In the genomic region with DNA sequence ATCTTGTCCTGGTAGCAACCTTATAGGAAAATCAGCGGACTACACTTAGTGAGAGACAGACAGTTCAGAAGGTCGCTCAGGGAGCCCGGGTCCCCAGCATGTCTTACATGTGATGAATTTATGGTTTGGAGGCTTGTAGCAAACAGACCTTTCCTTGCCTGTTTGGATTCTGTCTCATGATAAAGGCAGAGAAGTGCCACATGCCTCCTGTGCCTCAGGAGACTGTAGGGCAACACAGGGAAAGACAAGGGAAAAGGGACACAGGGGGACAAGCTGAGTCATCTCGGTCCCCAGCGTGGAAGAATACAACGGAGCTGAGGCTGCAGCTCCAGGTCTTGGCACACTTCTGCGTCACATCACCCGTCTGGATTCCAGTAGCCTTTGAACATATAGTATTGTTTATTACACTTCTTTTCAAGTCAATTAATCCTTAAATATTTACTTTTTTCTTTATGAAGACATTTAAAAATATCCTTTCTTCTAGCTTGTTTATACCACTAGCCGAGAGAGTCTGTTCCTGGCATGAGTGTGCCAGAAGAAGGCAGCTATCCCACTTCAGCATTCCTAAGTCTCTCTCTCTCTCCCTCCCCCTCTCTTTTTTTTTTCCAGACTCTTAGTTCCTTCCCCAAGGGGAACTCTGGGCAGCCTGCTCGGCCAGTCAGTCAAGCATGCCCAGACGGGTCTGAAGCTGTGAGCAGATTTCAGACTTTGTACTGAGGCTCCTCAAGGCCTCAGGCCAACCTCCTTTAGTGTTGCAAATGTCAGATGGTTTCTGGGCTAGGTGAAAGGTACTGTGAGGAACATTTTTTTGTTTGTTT, we compare ENCODE assay signal across 12 mouse cellular contexts.
DNase-seq lines count a peak whose midpoint lies in the region; ATAC-seq and TF ChIP-seq lines count a peak whose summit lies in the region.
"Had no signal": no experiment of that assay in that cellular context is flagged by ENCODE, and none has a peak within 500 bp of the region (broad histone marks: within the 10 kb centered on the region; RNA-seq: fewer than 3 reads in every experiment).

No protein-coding gene starts in this region.

- no peak overlapping the region; the same call in 1 of the 2 replicates for H3K4me2 ChIP-seq in intestine, postnatal 0 days (replicated peaks; ENCODE audit: low read depth)
- H3K4me2 ChIP-seq in lung, embryonic 16.5 days (ENCODE audit: low read depth, low read length), result no peak overlapping the region
- no peak overlapping the region for H3K4me2 ChIP-seq in forebrain, postnatal 0 days (ENCODE audit: low read depth)
- H3K4me2 ChIP-seq: embryonic facial prominence, embryonic 13.5 days had no signal

- peaks cover 4% of the 10 kb centered on the region; the same call in 1 of the 2 replicates for H3K4me1 ChIP-seq in intestine, postnatal 0 days (replicated peaks; ENCODE audit: control insufficient read depth, insufficient read depth, low read length)
- H3K4me1 ChIP-seq in lung, embryonic 16.5 days (replicated peaks; ENCODE audit: control insufficient read depth, insufficient read depth, low read length), result peaks cover 10% of the 10 kb centered on the region
- no peaks in the 10 kb centered on the region for H3K4me1 ChIP-seq in forebrain, postnatal 0 days (ENCODE audit: insufficient read depth)
- H3K4me1 ChIP-seq: megakaryocyte, embryonic 14.5 days had no signal

- no peaks in the 10 kb centered on the region for H3K36me3 ChIP-seq in intestine, postnatal 0 days (ENCODE audit: control insufficient read depth, insufficient read depth)
- no peaks in the 10 kb centered on the region for H3K36me3 ChIP-seq in lung, embryonic 16.5 days (ENCODE audit: control insufficient read depth, insufficient read depth, low read length)
- H3K36me3 ChIP-seq in forebrain, postnatal 0 days (ENCODE audit: insufficient read depth), result no peaks in the 10 kb centered on the region
- H3K36me3 ChIP-seq: embryonic facial prominence, embryonic 13.5 days had no signal

- ATAC-seq in intestine, postnatal 0 days, result peak; percentile 86
- peak; percentile 90 for ATAC-seq in lung, embryonic 16.5 days (ENCODE audit: low read depth)
- ATAC-seq in forebrain, postnatal 0 days, result no peak
- ATAC-seq: CD4-positive, CD25-positive, alpha-beta regulatory T cell, adult 4 months had no signal

- H3K27me3 ChIP-seq in intestine, postnatal 0 days (replicated peaks; ENCODE audit: control insufficient read depth, insufficient read depth, low read length), result no peaks in the 10 kb centered on the region
- no peaks in the 10 kb centered on the region for H3K27me3 ChIP-seq in lung, embryonic 16.5 days (ENCODE audit: control insufficient read depth, insufficient read depth, low read depth, low read length)
- H3K27me3 ChIP-seq in forebrain, postnatal 0 days (ENCODE audit: insufficient read depth, low read length), result no peaks in the 10 kb centered on the region
- H3K27me3 ChIP-seq: embryonic facial prominence, embryonic 13.5 days had no signal

- H3K27ac ChIP-seq in intestine, postnatal 0 days (ENCODE audit: low read depth, low read length), result no peak overlapping the region
- peak overlapping the region; percentile 56 for H3K27ac ChIP-seq in lung, embryonic 16.5 days (ENCODE audit: low read length)
- H3K27ac ChIP-seq in forebrain, postnatal 0 days (ENCODE audit: low read depth, low read length), result no peak overlapping the region

- intact Hi-C loops in left cerebral cortex, postnatal 4 days (cut with DNase I), result no loop called here

- TF ChIP-seq CTCF in intestine, postnatal 0 days (IDR thresholded peaks at IDR 0.05; ENCODE audit: low read depth), result no peak
- no peak for TF ChIP-seq CTCF in forebrain, postnatal 0 days (IDR thresholded peaks at IDR 0.05; ENCODE audit: low read depth)

- DNase-seq in heart, adult 11 months, result peak; percentile 87
- DNase-seq in heart, adult 9 months (ENCODE audit: low spot score in 2 of 2), result no peak
- DNase-seq in R1 (ENCODE audit: low read depth, low spot score), result peak; percentile 61
- DNase-seq in left cerebral cortex, postnatal 4 days, result no peak
- DNase-seq in thymus, postnatal 0 days (ENCODE audit: low spot score), result no peak
- no peak for DNase-seq in forebrain, postnatal 0 days
- DNase-seq: adrenal gland, postnatal 10 days had no signal

- no peaks in the 10 kb centered on the region for H3K9me3 ChIP-seq in intestine, postnatal 0 days (ENCODE audit: control insufficient read depth)
- H3K9me3 ChIP-seq in lung, embryonic 16.5 days (ENCODE audit: control insufficient read depth, low read length), result no peaks in the 10 kb centered on the region; the same call in 1 of the 2 replicates
- H3K9me3 ChIP-seq in forebrain, postnatal 0 days (ENCODE audit: low read length), result no peaks in the 10 kb centered on the region
- H3K9me3 ChIP-seq: embryonic facial prominence, embryonic 13.5 days had no signal

- no peak overlapping the region for H3K9ac ChIP-seq in intestine, postnatal 0 days (ENCODE audit: low read depth, low read length)
- H3K9ac ChIP-seq in lung, embryonic 16.5 days (ENCODE audit: low read length), result no peak overlapping the region
- H3K9ac ChIP-seq in forebrain, postnatal 0 days, result no peak overlapping the region
- H3K9ac ChIP-seq: embryonic facial prominence, embryonic 13.5 days had no signal

- H3K4me3 ChIP-seq in intestine, postnatal 0 days (ENCODE audit: low read depth, low read length), result no peak overlapping the region
- H3K4me3 ChIP-seq in lung, embryonic 16.5 days (ENCODE audit: low read length), result no peak overlapping the region
- H3K4me3 ChIP-seq in forebrain, postnatal 0 days (ENCODE audit: low read depth, low read length), result no peak overlapping the region
- H3K4me3 ChIP-seq: embryonic facial prominence, embryonic 13.5 days; megakaryocyte, embryonic 14.5 days had no signal

- WGBS in intestine, postnatal 0 days, result 19% methylated on average over 11 of the region's 11 CpGs
- WGBS in lung, embryonic 16.5 days, result 14% methylated on average over 11 of the region's 11 CpGs
- 48% methylated on average over 11 of the region's 11 CpGs for WGBS in forebrain, postnatal 0 days

Comparison
In these comparisons a context has a peak if more than half of its experiments do, and no peak if none do; other contexts are left out.
1. DNase-seq: peak in heart, adult 11 months (single experiment) and R1 (single experiment); none in heart, adult 9 months (0 of 2), left cerebral cortex, postnatal 4 days (single experiment), thymus, postnatal 0 days (single experiment) and forebrain, postnatal 0 days (single experiment).